8 mouse cellular contexts compared by ENCODE assay signal in the genomic region with DNA sequence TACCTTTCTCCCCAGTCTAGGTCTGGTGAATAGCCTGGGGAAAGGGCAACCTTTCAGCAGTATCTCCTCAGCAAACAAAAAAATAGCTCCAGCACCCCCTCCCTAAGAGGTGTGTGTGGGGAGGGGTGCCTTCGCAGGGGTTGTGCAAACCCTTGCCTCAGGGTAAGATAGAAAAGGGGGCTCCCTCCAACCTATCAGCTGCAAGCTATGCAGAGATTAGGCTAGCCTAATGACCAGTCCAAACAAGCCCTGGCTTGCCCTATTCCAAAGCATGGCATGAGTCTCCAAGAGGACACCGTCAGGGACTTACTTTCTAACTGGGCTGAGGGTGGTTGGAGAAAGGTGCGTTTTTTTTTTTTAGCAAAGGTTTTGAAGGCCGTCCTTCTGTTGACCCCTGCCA. TPM values are rescaled to one million over a fixed set of nuclear protein-coding genes. Genes with fewer than 3 reads are reported as not detected.
A peak's percentile ranks its signal among the peaks of the same experiment; 100 is the strongest.
DNase-seq lines count a peak whose midpoint lies in the region; ATAC-seq and TF ChIP-seq lines count a peak whose summit lies in the region.

No protein-coding gene starts in this region.

- peak overlapping the region; percentile 39 for H3K9ac ChIP-seq in liver, adult 2 months (ENCODE audit: low read depth, low read length)
- H3K9ac ChIP-seq in intestine, embryonic 15.5 days = peak overlapping the region; percentile 93
- peak overlapping the region; percentile 100 for H3K9ac ChIP-seq in neural tube, embryonic 12.5 days

- WGBS in liver, adult 2 months = 35% methylated on average over 4 of the region's 4 CpGs
- WGBS in intestine, embryonic 15.5 days = 43% methylated on average over 4 of the region's 4 CpGs
- WGBS in neural tube, embryonic 12.5 days = 57% methylated on average over 4 of the region's 4 CpGs

- no peak for TF ChIP-seq CTCF in liver, adult 2 months (IDR thresholded peaks at IDR 0.05; ENCODE audit: low read depth, low read length)
- no peak for TF ChIP-seq CTCF in embryonic fibroblast, embryonic 13.5 days (IDR thresholded peaks at IDR 0.05; ENCODE audit: borderline replicate concordance, insufficient read depth, low read length)

- intact Hi-C loops in left cerebral cortex, postnatal 10 days (cut with DNase I) = no loop called here
- intact Hi-C loops in gastrocnemius, postnatal 36 days (cut with DNase I) = no loop called here

- H3K36me3 ChIP-seq in liver, adult 2 months (ENCODE audit: control insufficient read depth, insufficient read depth, low read length) = no peaks in the 10 kb centered on the region; the same call in 1 of the 2 replicates
- H3K36me3 ChIP-seq in intestine, embryonic 15.5 days = peaks cover 13% of the 10 kb centered on the region
- H3K36me3 ChIP-seq in neural tube, embryonic 12.5 days = peaks cover 17% of the 10 kb centered on the region

- H3K27me3 ChIP-seq in liver, adult 2 months (ENCODE audit: control insufficient read depth, insufficient read depth, low read length) = no peaks in the 10 kb centered on the region
- no peaks in the 10 kb centered on the region for H3K27me3 ChIP-seq in intestine, embryonic 15.5 days (replicated peaks)
- no peaks in the 10 kb centered on the region for H3K27me3 ChIP-seq in neural tube, embryonic 12.5 days (replicated peaks)

- no peak for TF ChIP-seq POLR2A in liver, adult 2 months (IDR thresholded peaks at IDR 0.05; ENCODE audit: extremely low read depth, insufficient read depth, low read length)
- TF ChIP-seq POLR2A in embryonic fibroblast, embryonic 13.5 days (IDR thresholded peaks at IDR 0.05; ENCODE audit: low read depth, low read length) = peak; percentile 24

- H3K4me1 ChIP-seq in liver, adult 2 months (ENCODE audit: control insufficient read depth, insufficient read depth, low read length) = peaks cover 20% of the 10 kb centered on the region
- H3K4me1 ChIP-seq in embryonic fibroblast, embryonic 13.5 days (ENCODE audit: control insufficient read depth, insufficient read depth, low read length) = peaks cover 14% of the 10 kb centered on the region
- H3K4me1 ChIP-seq in intestine, embryonic 15.5 days (replicated peaks) = peaks cover 48% of the 10 kb centered on the region
- H3K4me1 ChIP-seq in neural tube, embryonic 12.5 days = peaks cover 34% of the 10 kb centered on the region

- no peak for DNase-seq in liver, adult 2 months (ENCODE audit: extremely low read depth, low read depth, low spot score)
- DNase-seq in liver = no peak
- DNase-seq in thymus, postnatal 14 days = no peak
- DNase-seq in left cerebral cortex, postnatal 10 days (ENCODE audit: extremely low spot score in 1 of 2, low spot score in 2 of 2) = no peak
- no peak for DNase-seq in gastrocnemius, postnatal 36 days

- no peak overlapping the region for H3K4me3 ChIP-seq in liver, adult 2 months (ENCODE audit: insufficient read depth, low read depth, low read length)
- H3K4me3 ChIP-seq in embryonic fibroblast, embryonic 13.5 days (ENCODE audit: insufficient read depth, low read length) = no peak overlapping the region
- H3K4me3 ChIP-seq in intestine, embryonic 15.5 days (replicated peaks) = peak overlapping the region; percentile 83
- no peak overlapping the region; the same call in 1 of the 2 replicates for H3K4me3 ChIP-seq in neural tube, embryonic 12.5 days

- H3K4me2 ChIP-seq in intestine, embryonic 15.5 days (replicated peaks) = peak overlapping the region; percentile 95
- H3K4me2 ChIP-seq in neural tube, embryonic 12.5 days (replicated peaks) = peak overlapping the region; percentile 78

- peaks cover 37% of the 10 kb centered on the region; the same call in 1 of the 2 replicates for H3K79me2 ChIP-seq in liver, adult 2 months (ENCODE audit: control insufficient read depth, insufficient read depth, low read length)

- no peak for ATAC-seq in intestine, embryonic 15.5 days
- ATAC-seq in neural tube, embryonic 12.5 days (ENCODE audit: low FRiP score, low read depth) = no peak

- H3K9me3 ChIP-seq in intestine, embryonic 15.5 days = no peaks in the 10 kb centered on the region
- H3K9me3 ChIP-seq in neural tube, embryonic 12.5 days = no peaks in the 10 kb centered on the region

- H3K27ac ChIP-seq in liver, adult 2 months (replicated peaks; ENCODE audit: insufficient read depth, low read depth, low read length) = peak overlapping the region; percentile 97
- peak overlapping the region; percentile 99 for H3K27ac ChIP-seq in embryonic fibroblast, embryonic 13.5 days (ENCODE audit: insufficient read depth, low read length)
- peak overlapping the region; percentile 97 for H3K27ac ChIP-seq in intestine, embryonic 15.5 days
- 0 out of 2 replicates have a peak overlapping the region, but pooled peaks have one; percentile 92 for H3K27ac ChIP-seq in neural tube, embryonic 12.5 days

RNA-seq across cellular contexts. Expression of a gene that starts 0.8 kb away (rescaled TPM):
- total RNA-seq in liver, adult 2 months (2014; rRNA removed) = 8.8 and 11.1 TPM in 2 replicates
- polyA plus RNA-seq in liver, adult 2 months (2012; rRNA removed) = 69.0 and 73.5 TPM in 2 replicates
- 40.5 and 45.1 TPM in 2 replicates for polyA plus RNA-seq in embryonic fibroblast, embryonic 13.5 days (2011; ENCODE audit: insufficient read length, low read depth, missing spikeins)
- polyA plus RNA-seq in intestine, embryonic 15.5 days (2015; fragmentation: Nextera tagmentation; extraction: Ambion mirVana) = 74.7 and 77.2 TPM in 2 replicates
- polyA plus RNA-seq in neural tube, embryonic 12.5 days (2016; fragmentation: Nextera tagmentation; extraction: Ambion mirVana) = 153 and 174 TPM in 2 replicates
- 10 to 100 TPM; 31.0 to 32.6 TPM for total RNA-seq in left cerebral cortex, postnatal 10 days (2021)
- total RNA-seq in gastrocnemius, postnatal 36 days (2021) = 1 to 10 TPM; 2.2 to 3.2 TPM

RNA-seq across cellular contexts. Expression of a gene that starts 10.3 kb away (rescaled TPM):
- total RNA-seq in liver, adult 2 months (2014; rRNA removed) = 4.1 and 5.2 TPM in 2 replicates
- polyA plus RNA-seq in liver, adult 2 months (2012; rRNA removed) = 5.2 and 7.2 TPM in 2 replicates
- 12.0 and 17.9 TPM in 2 replicates for polyA plus RNA-seq in embryonic fibroblast, embryonic 13.5 days (2011; ENCODE audit: insufficient read length, low read depth, missing spikeins)
- 14.4 and 17.1 TPM in 2 replicates for polyA plus RNA-seq in intestine, embryonic 15.5 days (2015; fragmentation: Nextera tagmentation; extraction: Ambion mirVana)
- 10.2 and 11.1 TPM in 2 replicates for polyA plus RNA-seq in neural tube, embryonic 12.5 days (2016; fragmentation: Nextera tagmentation; extraction: Ambion mirVana)
- 1 to 10 TPM; 4.8 to 5.8 TPM for total RNA-seq in left cerebral cortex, postnatal 10 days (2021)
- under 1 TPM; 0.59 to 0.64 TPM for total RNA-seq in gastrocnemius, postnatal 36 days (2021)

RNA-seq across cellular contexts. Expression of a gene that starts 10.3 kb away (rescaled TPM):
- 44.8 and 50.7 TPM in 2 replicates for total RNA-seq in liver, adult 2 months (2014; rRNA removed)
- 46.6 and 61.5 TPM in 2 replicates for polyA plus RNA-seq in liver, adult 2 months (2012; rRNA removed)
- polyA plus RNA-seq in embryonic fibroblast, embryonic 13.5 days (2011; ENCODE audit: insufficient read length, low read depth, missing spikeins) = 13.6 and 15.3 TPM in 2 replicates
- 39.1 and 39.8 TPM in 2 replicates for polyA plus RNA-seq in intestine, embryonic 15.5 days (2015; fragmentation: Nextera tagmentation; extraction: Ambion mirVana)
- 8.2 and 10.5 TPM in 2 replicates for polyA plus RNA-seq in neural tube, embryonic 12.5 days (2016; fragmentation: Nextera tagmentation; extraction: Ambion mirVana)
- 10 to 100 TPM; 23.8 to 27.9 TPM for total RNA-seq in left cerebral cortex, postnatal 10 days (2021)
- 1 to 10 TPM in 1 of 2 experiments, under 1 TPM in 1; 0.99 to 1.4 TPM for total RNA-seq in gastrocnemius, postnatal 36 days (2021)

RNA-seq across cellular contexts. Expression of a gene that starts 17.2 kb away (rescaled TPM):
- total RNA-seq in liver, adult 2 months (2014; rRNA removed) = 318 and 352 TPM in 2 replicates
- polyA plus RNA-seq in liver, adult 2 months (2012; rRNA removed) = 88.5 and 110 TPM in 2 replicates
- 2,180 and 2,276 TPM in 2 replicates for polyA plus RNA-seq in embryonic fibroblast, embryonic 13.5 days (2011; ENCODE audit: insufficient read length, low read depth, missing spikeins)
- 1,310 and 1,463 TPM in 2 replicates for polyA plus RNA-seq in intestine, embryonic 15.5 days (2015; fragmentation: Nextera tagmentation; extraction: Ambion mirVana)
- 895 and 982 TPM in 2 replicates for polyA plus RNA-seq in neural tube, embryonic 12.5 days (2016; fragmentation: Nextera tagmentation; extraction: Ambion mirVana)
- 100 to 1,000 TPM; 802 to 805 TPM for total RNA-seq in left cerebral cortex, postnatal 10 days (2021)
- 100 to 1,000 TPM; 644 to 813 TPM for total RNA-seq in gastrocnemius, postnatal 36 days (2021)

RNA-seq across cellular contexts. Expression of a gene that starts 22.1 kb away (rescaled TPM):
- 2.6 and 2.8 TPM in 2 replicates for total RNA-seq in liver, adult 2 months (2014; rRNA removed)
- 5.2 and 5.3 TPM in 2 replicates for polyA plus RNA-seq in liver, adult 2 months (2012; rRNA removed)
- polyA plus RNA-seq in embryonic fibroblast, embryonic 13.5 days (2011; ENCODE audit: insufficient read length, low read depth, missing spikeins) = 112 and 127 TPM in 2 replicates
- 87.9 and 91.4 TPM in 2 replicates for polyA plus RNA-seq in intestine, embryonic 15.5 days (2015; fragmentation: Nextera tagmentation; extraction: Ambion mirVana)
- polyA plus RNA-seq in neural tube, embryonic 12.5 days (2016; fragmentation: Nextera tagmentation; extraction: Ambion mirVana) = 71.0 and 76.5 TPM in 2 replicates
- total RNA-seq in left cerebral cortex, postnatal 10 days (2021) = 10 to 100 TPM; 37.0 to 39.8 TPM
- total RNA-seq in gastrocnemius, postnatal 36 days (2021) = 1 to 10 TPM; 4.2 to 4.5 TPM

Comparison
In these comparisons a context has a peak if more than half of its experiments do, and no peak if none do; other contexts are left out.
1. H3K9ac ChIP-seq: peak in every context shown above with its lines; median percentile 100 in neural tube, embryonic 12.5 days; 93 in intestine, embryonic 15.5 days; 39 in liver, adult 2 months.